Mouse (Mus musculus): ENCODE results near the gene Olfr1173.

- TF ChIP-seq CTCF (IDR thresholded peaks at IDR 0.05 in 2 of 3, conservative IDR thresholded peaks at IDR 0.05 in 1 of 3; ENCODE audit: control insufficient read depth in 1 of 3, insufficient read depth in 1 of 3, low read depth in 2 of 3, low read length in 3 of 3, poor library complexity in 1 of 3, severe bottlenecking in 1 of 3) = no peak
- TF ChIP-seq CHD1 (IDR thresholded peaks at IDR 0.05; ENCODE audit: low read depth, low read length) = no peak
- no peak for TF ChIP-seq E2F4 (IDR thresholded peaks at IDR 0.05; ENCODE audit: borderline replicate concordance, low read depth, low read length)
- no peak for TF ChIP-seq TAL1 (IDR thresholded peaks at IDR 0.05; ENCODE audit: low read length)
- no peak for TF ChIP-seq NELFE (IDR thresholded peaks at IDR 0.05; ENCODE audit: low read depth, low read length)
- no peak for TF ChIP-seq POLR2A (IDR thresholded peaks at IDR 0.05; ENCODE audit: control insufficient read depth in 1 of 2, insufficient read depth in 1 of 2, low read depth in 1 of 2, low read length in 2 of 2, poor library complexity in 1 of 2)
- TF ChIP-seq UBTF (IDR thresholded peaks at IDR 0.05; ENCODE audit: borderline replicate concordance, insufficient read depth, low read depth, low read length) = no peak
- no peak for TF ChIP-seq USF1 (IDR thresholded peaks at IDR 0.05; ENCODE audit: low read depth, low read length)
- no peak for TF ChIP-seq GATA1 (IDR thresholded peaks at IDR 0.05; ENCODE audit: low read depth, low read length)
- no peak for TF ChIP-seq EP300 (IDR thresholded peaks at IDR 0.05; ENCODE audit: low read depth in 1 of 2, low read length in 2 of 2)
- no peak for TF ChIP-seq KAT2A (conservative IDR thresholded peaks at IDR 0.05; ENCODE audit: low read depth, low read length)
- TF ChIP-seq POLR2AphosphoS2 (IDR thresholded peaks at IDR 0.05; ENCODE audit: low read length) = no peak
- no peak for TF ChIP-seq ZNF384 (IDR thresholded peaks at IDR 0.05; ENCODE audit: low read depth, low read length)
Measured at GRCm38 (mm10) chr2:88327115-88327514, 47.4 kb upstream of the Olfr1173 start, which contains the start of gene Olfr1175-ps.

Data from MEL (cell line).